Mouse (Mus musculus) limb, embryonic 14.5 days (tissue): Measurements from ENCODE around the gene Prr12. TPM values are rescaled to one million over a fixed set of nuclear protein-coding genes. Genes with fewer than 3 reads are reported as not detected.

Experiments
- ATAC-seq: fragments of 200-750 bp; cut with Nextera tagmentation; 2 replicates; pipeline ENCODE4 v1.8.0; 2017; ENCODE audit warnings: low read depth, moderate number of reproducible peaks, moderate TSS enrichment; ENCODE audit not compliant: low FRiP score
- DNase-seq: peaks from one replicate; pipeline ENCODE4 v3.0.0-alpha.2; 2015; ENCODE audit warnings: low spot score
- H3K27ac ChIP-seq: fragments of 300-500 bp; sonication (generic); replicated peaks from 2 replicates; pipeline ENCODE4 v1.5.1; 2014; ENCODE audit warnings: low read depth, mild to moderate bottlenecking, low read length, moderate library complexity, mixed read lengths
- H3K27me3 ChIP-seq: fragments of 300-500 bp; sonication (generic); 2 replicates; pipeline ENCODE4 v1.6.1; 2014; ENCODE audit warnings: low read length, mixed read lengths; ENCODE audit not compliant: control insufficient read depth, insufficient read depth
- H3K36me3 ChIP-seq: fragments of 300-500 bp; sonication (generic); 2 replicates; pipeline ENCODE4 v1.6.1; 2014; ENCODE audit warnings: mild to moderate bottlenecking, low read length, moderate library complexity, mixed read lengths; ENCODE audit not compliant: control insufficient read depth, insufficient read depth
- H3K4me1 ChIP-seq: fragments of 300-500 bp; sonication (generic); 2 replicates; pipeline ENCODE4 v1.6.1; 2014; ENCODE audit warnings: antibody characterized with exemption, low read length, mixed read lengths; ENCODE audit not compliant: control insufficient read depth, insufficient read depth
- H3K4me2 ChIP-seq: fragments of 300-500 bp; sonication (generic); replicated peaks from 2 replicates; pipeline ENCODE4 v1.6.1; 2014; ENCODE audit warnings: low read depth, mild to moderate bottlenecking, low read length, moderate library complexity; ENCODE audit not compliant: severe bottlenecking
- H3K4me3 ChIP-seq: fragments of 300-500 bp; sonication (generic); replicated peaks from 2 replicates; pipeline ENCODE4 v1.5.1; 2014; ENCODE audit warnings: low read length
- H3K9ac ChIP-seq: fragments of 300-500 bp; sonication (generic); 2 replicates; pipeline ENCODE4 v1.6.1; 2014; ENCODE audit warnings: mild to moderate bottlenecking, low read depth, low read length, moderate library complexity; ENCODE audit not compliant: severe bottlenecking
- H3K9me3 ChIP-seq: fragments of 300-500 bp; sonication (generic); 2 replicates; pipeline ENCODE4 v1.6.1; 2016; ENCODE audit warnings: low read length; ENCODE audit not compliant: control insufficient read depth
- POLR2A ChIP-seq: fragments of 200-500 bp; IDR thresholded peaks from 2 replicates; pipeline ENCODE4 v1.8.0; 2012; ENCODE audit warnings: inconsistent platforms, mild to moderate bottlenecking, moderate library complexity, borderline replicate concordance; ENCODE audit not compliant: insufficient read depth, insufficient read length; ENCODE audit errors: extremely low read depth
- WGBS: fragments of 180-500 bp; shearing (Covaris S2); extraction: QIAGEN DNeasy Blood & Tissue Kit; methylation state at CpG from one replicate; pipeline ENCODE4 v1.1.7; 2014; 5-methylcytosine and 5-hydroxymethylcytosine counted together
- polyA plus RNA-seq, 2 experiments: library from polyadenylated mRNA; depleted of rRNA in 1 of 2; stranded (reverse) in 1 of 2; unstranded in 1 of 2; fragments of >200 nt; fragmentation: Nextera tagmentation in 1 of 2; extraction: Ambion mirVana in 1 of 2; gene quantifications; 2 replicates each; pipeline versions ENCODE4 v1.2.1 to v1.2.3; 2012 to 2014

The Prr12 gene
- polyA plus RNA-seq, 2 experiments: 16.0 to 25.2 TPM

GRCm38 (mm10) chr7:45033722-45034359, 18.8 kb downstream of the Prr12 start:
- TF ChIP-seq POLR2A: no peak
- Histone ChIP-seq H3K9ac (no peak overlapping the region), H3K4me1 (no peaks in the 10 kb centered on the region), H3K4me3 (no peak overlapping the region), H3K27me3 (no peaks in the 10 kb centered on the region), H3K9me3 (no peaks in the 10 kb centered on the region), H3K36me3 (peaks cover 98% of the 10 kb centered on the region), H3K27ac (no peak overlapping the region), H3K4me2 (no peak overlapping the region)
- WGBS: 94% methylated on average over 19 of the region's 19 CpGs
- ATAC-seq (no peak), DNase-seq (no peak)

- H3K4me3 ChIP-seq: no peak overlapping the region
These were observed 21.8 kb downstream of the Prr12 start for GRCm38 (mm10) chr7:45030857-45031256.

GRCm38 (mm10) chr7:45029995-45030394, 22.7 kb downstream of the Prr12 start:
- ATAC-seq (no peak), DNase-seq (no peak)
- Histone ChIP-seq H3K9me3 (no peaks in the 10 kb centered on the region), H3K27ac (no peak overlapping the region), H3K9ac (no peak overlapping the region), H3K4me2 (no peak overlapping the region), H3K4me1 (no peaks in the 10 kb centered on the region), H3K4me3 (no peak overlapping the region), H3K36me3 (peaks cover 86% of the 10 kb centered on the region), H3K27me3 (no peaks in the 10 kb centered on the region)
- TF ChIP-seq POLR2A: no peak
- 96% methylated on average over 6 of the region's 6 CpGs for WGBS

More at GRCm38 (mm10) chr7:45030857-45031256, 21.8 kb downstream of the Prr12 start:
- no peak overlapping the region for H3K27ac ChIP-seq
- no peaks in the 10 kb centered on the region for H3K27me3 ChIP-seq
- no peak overlapping the region for H3K4me2 ChIP-seq
- 95% methylated on average over 8 of the region's 8 CpGs for WGBS
- no peak for DNase-seq
- no peaks in the 10 kb centered on the region for H3K4me1 ChIP-seq
- ATAC-seq: no peak
- H3K9ac ChIP-seq: no peak overlapping the region
- TF ChIP-seq POLR2A: no peak
- H3K9me3 ChIP-seq: no peaks in the 10 kb centered on the region
- peaks cover 94% of the 10 kb centered on the region for H3K36me3 ChIP-seq

- ATAC-seq: no peak
- Histone ChIP-seq H3K9me3 (no peaks in the 10 kb centered on the region), H3K27me3 (no peaks in the 10 kb centered on the region), H3K4me1 (no peaks in the 10 kb centered on the region), H3K27ac (no peak overlapping the region), H3K9ac (no peak overlapping the region), H3K4me3 (no peak overlapping the region), H3K36me3 (peaks cover 69% of the 10 kb centered on the region), H3K4me2 (no peak overlapping the region)
- TF ChIP-seq POLR2A: no peak
- no peak for DNase-seq
- 89% methylated on average over 11 of the region's 11 CpGs for WGBS
These were observed 24.3 kb downstream of the Prr12 start for GRCm38 (mm10) chr7:45028351-45028750.

DNA sequence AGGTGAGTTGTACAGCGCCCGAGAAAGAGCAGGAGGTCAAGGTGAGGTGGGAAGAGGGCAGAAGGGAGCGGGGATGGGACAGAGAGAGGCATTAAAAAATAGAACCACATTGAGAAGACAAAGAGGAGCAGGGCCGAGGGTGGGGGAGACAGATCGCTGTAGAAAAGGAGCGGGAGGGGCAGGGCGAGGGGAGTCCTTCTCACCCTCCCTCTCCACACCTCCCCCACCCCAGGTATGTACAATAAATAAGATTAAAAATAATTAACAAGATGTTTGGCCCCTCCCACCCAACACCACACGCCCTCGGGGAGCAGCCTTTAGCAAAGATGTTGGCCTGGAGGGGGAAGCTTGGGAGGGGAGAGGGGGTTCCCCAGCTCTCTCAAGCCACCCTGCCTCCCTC, 24.9 kb downstream of the Prr12 start:
- H3K27ac ChIP-seq: no peak overlapping the region
- TF ChIP-seq POLR2A: no peak
- no peak for DNase-seq
- H3K36me3 ChIP-seq: peaks cover 63% of the 10 kb centered on the region
- no peak overlapping the region for H3K4me3 ChIP-seq
- 89% methylated on average over 9 of the region's 9 CpGs for WGBS
- no peak overlapping the region for H3K9ac ChIP-seq
- H3K27me3 ChIP-seq: no peaks in the 10 kb centered on the region
- no peak overlapping the region for H3K4me2 ChIP-seq
- no peaks in the 10 kb centered on the region for H3K9me3 ChIP-seq
- no peaks in the 10 kb centered on the region for H3K4me1 ChIP-seq
- no peak for ATAC-seq
